Mouse (Mus musculus): ENCODE measurements around the gene Crhr1.

The Crhr1 gene

DNA sequence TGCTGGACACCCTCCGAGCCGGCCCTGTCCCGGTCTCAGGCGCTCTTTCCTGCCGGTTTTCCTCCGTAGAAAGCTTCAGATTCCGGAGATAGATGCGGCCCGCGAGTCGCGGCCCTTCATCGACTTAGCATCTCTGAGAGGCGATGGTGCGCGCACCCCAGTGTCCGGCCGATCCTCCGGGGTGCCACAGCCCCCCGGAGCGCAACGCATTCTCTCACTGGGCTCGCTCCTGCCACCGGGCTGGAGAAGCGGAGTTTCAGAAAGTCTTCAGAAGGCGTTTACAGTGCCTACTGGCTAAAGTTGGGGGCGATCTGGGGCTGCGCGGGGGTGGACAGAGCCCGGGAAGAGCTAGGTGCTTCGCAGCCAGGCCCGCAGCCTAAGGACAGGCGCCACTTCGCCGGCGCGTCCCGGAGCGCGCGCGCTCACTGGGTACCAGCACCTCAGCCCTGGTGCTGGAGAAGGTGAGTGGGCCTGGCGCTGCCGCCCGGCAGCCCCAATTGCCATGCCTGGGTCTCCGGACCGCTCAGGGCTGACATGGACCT, 858 bp downstream of the Crhr1 start:
- peak in 1 of 2 experiments; percentile 35 for DNase-seq (ENCODE audit: inconsistent age in 2 of 2, low spot score in 1 of 2)

DNA sequence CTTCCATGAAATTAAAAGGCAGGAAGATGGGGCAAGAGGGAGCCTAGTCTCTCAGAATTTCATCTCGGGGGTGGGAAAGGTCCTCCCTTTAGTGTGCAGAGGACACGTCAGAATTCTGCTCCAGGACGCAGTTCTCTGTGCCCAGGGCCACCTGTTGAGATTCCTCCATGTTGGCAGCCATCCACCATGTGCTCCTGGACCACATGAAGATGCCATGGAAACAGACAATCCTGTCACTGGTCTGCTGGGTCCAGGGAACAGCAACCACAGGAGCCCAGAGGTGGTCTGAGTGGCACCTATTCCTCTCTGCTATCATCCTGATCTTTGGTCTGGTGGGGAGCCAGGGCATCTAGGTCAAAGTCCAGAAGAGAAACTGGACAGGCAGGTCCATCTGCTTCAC, 6.3 kb downstream of the Crhr1 start:
- no peak for DNase-seq (ENCODE audit: inconsistent age in 2 of 2, low spot score in 1 of 2)

DNA sequence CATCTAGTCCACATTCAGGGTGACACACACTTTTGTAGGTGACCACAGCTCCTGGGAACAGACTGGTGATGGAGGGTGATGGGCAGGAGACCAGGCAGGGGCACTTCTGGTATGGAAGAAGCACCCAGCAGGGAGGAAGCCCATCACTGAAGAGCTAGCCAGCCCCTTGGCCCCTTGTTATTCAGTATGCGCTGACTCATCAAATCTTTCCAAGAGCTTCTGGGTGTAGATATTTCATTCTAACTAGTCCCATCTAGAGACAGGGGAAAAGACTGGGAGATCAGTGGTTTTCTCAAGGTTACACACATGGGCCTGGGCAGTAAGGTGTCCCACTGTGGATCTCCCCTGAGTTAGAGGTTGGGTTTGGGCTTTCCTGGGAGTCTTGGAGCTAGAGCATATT, 12.3 kb downstream of the Crhr1 start:
- DNase-seq (ENCODE audit: inconsistent age in 2 of 2, low spot score in 1 of 2), result no peak

DNA sequence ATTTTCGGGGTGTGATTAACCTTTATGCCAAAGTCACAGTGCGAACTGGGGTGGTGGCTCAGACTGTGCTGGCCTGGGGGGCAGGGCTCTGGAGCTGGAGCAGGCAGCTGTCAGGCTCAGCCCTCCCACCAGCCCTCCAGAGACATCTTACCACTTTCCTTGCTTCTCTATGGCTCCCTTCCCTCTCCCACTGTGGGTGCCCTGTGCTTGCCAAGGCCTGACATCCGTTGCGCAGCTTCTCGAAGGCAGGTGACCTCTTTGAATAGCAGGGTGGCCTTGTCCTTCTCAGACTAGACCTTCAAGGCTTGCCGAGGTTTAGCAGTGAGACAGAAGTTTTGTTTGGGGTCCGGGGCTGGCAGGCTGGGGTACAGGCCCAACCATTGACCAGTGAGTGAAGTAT, 16.1 kb downstream of the Crhr1 start:
- DNase-seq (ENCODE audit: inconsistent age in 2 of 2, low spot score in 1 of 2), result peak in 1 of 2 experiments; percentile 58

DNA sequence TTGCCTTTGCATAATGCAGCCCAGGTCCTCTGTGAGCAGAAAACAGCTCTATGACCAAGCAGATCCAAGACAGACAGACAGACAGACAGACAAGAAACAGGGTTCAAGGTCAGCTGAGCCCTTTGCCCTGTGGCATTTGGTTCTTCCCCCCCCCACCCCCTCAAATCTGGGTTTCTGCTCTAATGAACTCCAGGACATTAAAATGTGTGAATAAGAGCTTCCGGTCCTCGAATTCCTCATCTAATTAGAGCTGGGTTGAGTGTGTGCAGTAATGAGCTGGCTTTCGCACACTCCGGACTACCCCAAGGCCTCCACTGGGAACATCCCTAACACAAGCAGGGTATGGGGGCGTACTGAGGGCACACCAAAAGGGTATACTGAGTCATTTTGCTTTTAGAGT, 18.3 kb downstream of the Crhr1 start:
- DNase-seq (ENCODE audit: inconsistent age in 2 of 2, low spot score in 1 of 2), result no peak

DNA sequence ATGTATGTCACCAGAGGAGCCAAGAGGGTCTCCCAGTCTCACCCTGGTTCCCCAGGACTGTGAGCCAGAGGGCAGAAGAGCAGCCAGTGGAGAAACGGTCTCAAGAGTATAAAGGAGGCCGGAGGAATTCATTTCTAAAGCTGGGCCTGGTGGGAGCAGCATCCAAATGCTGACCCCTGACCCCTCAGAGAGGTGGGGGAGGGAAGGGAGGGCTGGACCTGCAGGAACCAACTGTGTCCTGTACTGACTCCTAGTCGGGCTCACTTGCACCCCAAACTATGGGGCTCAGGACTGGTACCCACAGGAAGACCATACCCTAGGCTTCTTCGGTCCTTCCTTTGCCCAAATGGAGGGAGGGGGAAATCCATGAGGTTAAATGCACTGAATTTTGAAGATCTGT, 21.7 kb downstream of the Crhr1 start:
- no peak for DNase-seq (ENCODE audit: inconsistent age in 2 of 2, low spot score in 1 of 2)

DNA sequence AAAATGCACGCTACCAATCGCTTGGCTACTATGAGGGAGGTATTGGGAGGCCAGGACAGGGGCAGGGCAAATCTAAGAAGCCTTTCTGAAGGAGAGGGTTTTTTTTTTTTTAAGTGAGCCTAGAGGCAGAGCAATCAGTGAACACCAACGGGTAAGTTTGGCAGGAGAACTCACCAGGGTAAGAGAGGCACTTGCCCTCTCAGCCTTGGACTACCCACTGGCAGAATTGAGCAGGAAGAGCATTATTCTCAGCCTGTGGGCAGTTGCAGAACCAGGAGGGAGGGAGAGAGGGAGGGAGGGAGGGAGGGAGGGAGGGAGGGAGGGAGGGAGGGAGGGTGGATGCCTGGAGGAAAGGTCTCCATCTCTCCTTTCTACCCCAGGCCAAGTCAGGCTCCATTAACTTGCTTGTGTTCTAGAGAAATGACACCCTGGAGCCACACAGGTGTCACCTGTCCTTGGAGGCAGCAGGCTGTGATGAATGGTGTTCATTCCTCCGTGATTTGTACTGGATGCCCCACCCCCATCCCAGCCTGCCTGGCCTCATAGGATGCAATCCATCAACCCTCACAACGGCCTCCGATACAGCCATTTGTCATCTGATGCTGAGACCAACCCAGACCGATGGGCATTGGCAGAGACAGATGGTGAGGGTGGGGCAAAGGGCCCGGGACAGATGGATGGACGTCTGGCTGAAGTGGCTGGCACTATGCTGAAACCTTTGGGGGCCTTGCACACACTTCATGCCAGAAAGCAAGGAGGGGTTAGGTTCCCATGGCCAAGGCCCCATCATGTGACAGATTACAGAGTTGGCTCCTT, 22.4 kb downstream of the Crhr1 start:
- no peak for DNase-seq (ENCODE audit: inconsistent age in 2 of 2, low spot score in 1 of 2)

DNA sequence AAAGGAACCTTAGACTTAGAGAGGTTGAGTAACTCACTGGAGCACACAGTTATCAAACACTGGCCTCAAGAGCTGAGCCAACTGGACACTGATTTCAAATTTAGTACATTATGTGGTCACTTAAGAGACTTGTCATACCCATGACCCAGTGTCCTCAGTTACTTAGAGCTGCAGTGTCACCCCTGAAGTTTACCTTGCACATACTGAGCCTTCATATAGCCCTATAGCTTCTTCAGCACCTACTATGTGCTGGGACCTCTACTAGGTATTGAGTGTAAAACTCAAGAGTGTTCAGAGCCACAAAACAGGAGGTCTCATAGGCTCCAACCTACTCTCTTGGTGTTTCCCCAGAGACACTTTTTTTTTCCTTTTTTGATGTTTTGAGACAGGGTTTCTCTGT, 23.2 kb downstream of the Crhr1 start:
- no peak for DNase-seq (ENCODE audit: inconsistent age in 2 of 2, low spot score in 1 of 2)

DNA sequence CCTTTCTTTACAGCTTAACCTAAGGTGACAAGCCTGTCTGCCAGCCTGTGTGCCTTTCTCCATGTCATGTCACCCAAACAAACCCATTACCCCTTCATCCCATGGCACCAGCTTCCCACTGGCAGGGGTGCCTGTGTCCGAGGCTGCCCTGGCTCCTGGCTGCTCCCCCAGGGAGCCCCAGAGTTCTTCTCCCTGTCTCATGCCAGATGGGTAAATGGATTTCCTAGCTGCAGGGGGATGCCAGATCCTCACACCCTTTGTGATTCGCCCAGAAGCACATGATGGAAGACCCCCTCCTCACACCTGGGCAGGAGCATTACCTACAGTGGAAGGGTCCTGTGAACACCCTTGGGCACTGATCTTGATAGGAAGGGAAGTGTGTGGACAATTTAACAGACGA, 23.7 kb downstream of the Crhr1 start:
- no peak for DNase-seq (ENCODE audit: inconsistent age in 2 of 2, low spot score in 1 of 2)

DNA sequence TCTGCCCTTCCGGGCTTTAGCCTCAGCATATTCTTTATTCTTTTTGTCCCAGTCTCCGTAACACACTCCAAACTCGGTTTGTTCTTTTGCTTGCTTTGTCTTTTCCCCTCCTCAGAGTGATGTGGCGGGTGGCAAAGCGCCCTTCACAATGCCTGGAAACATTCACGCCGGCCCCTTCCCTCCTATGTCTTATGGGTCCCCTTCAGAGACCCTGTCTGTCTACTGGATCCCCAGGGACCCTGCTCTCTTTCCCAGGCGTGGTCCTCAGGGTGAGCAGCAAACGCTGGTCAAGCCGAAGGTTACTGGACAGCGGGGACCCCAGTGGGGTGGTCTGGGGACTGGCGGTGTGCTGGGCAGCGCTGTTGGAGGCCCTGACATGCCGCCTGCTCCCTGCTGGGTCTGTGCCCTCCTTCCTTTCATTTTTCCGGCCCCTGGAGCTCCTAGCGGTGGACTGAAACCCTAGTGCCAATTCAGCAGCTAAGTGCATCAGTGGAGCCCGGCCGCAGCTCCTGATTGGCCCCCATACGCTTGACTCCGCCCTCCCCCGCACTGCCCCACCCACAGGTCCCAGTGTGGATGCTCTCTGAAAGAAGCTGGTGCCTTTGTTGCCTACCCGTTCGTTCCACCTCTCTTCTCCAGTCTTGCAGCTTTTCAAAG, 25.1 kb downstream of the Crhr1 start:
- DNase-seq (ENCODE audit: inconsistent age in 2 of 2, low spot score in 1 of 2), result peak; percentile 67 to 86

DNA sequence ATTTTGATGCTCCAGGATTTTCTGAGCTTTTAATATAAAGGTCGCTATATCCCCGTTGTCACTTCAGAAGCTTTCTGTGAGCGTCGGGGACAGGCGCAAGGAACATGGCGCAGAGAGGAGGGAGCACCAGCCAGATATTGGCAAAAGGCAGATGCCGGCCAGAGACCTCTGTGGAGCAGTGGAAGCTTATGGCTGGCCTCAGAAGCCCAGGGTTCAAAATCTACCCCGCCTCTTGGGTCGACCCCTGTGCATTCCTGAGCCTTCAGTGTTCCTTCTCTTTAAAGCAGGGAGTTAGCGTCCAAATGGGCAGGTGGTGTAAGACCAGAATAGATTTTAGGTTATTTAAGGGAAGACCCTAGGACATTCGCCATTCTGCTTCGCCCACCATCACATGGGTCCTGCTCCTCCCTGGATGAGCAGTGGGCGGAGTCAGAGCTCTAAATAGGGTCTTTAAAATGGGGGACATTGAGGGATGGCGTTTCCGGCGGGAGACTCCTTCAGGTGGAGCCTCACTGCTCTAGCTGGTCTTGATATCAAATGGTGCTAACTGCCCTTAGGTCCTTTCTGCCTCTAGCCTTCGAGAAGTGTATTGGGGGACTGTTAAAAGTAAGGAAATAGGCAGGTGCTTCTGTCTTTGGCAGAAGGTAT, 25.7 kb downstream of the Crhr1 start:
- DNase-seq (ENCODE audit: inconsistent age in 2 of 2, low spot score in 1 of 2), result no peak

DNA sequence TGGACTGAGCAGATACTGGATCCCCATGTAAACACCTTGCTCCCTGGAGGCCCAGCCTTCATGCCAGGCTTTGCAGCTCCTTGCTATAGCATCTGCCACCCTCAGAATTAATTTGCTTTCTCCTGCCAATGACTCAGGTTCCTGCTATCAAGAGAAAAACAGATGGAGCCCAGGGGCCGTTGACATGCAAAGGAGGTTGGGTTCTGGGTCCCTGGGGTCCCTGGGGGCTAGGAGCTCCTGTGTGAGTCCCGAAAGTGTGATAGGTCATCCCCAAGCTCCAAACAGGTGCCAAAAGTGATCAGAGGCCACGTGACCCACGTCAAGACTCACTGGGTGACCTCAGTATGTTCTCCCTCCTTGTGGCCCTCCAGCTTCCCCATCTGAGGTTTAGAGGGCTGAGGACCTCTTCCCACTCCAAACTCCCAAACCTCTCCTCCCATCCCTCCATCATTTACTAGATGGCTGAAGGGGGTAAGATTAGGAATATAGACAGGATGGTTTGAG, 27.2 kb downstream of the Crhr1 start:
- DNase-seq (ENCODE audit: inconsistent age in 2 of 2, low spot score in 1 of 2), result no peak

DNA sequence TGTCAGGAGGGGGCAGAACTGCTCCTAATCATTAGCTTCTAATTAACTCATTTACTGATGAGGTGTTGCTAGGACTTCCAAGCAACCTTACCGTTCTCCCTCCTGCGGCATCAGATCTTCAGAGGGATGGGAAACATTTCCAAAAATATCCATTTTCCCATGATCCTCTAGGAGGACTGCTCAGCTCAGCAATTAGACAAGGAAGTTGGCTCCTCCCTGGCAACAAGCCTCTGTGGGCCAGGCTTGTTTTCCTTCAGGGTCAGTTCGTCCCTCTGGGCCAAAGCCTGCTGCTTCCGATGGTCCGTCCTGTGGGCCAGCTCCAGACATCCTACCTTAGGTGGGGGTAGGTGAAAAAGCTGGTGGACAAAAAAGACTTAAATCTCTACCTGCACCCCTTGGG, 28.5 kb downstream of the Crhr1 start:
- no peak for DNase-seq (ENCODE audit: inconsistent age in 2 of 2, low spot score in 1 of 2)

DNA sequence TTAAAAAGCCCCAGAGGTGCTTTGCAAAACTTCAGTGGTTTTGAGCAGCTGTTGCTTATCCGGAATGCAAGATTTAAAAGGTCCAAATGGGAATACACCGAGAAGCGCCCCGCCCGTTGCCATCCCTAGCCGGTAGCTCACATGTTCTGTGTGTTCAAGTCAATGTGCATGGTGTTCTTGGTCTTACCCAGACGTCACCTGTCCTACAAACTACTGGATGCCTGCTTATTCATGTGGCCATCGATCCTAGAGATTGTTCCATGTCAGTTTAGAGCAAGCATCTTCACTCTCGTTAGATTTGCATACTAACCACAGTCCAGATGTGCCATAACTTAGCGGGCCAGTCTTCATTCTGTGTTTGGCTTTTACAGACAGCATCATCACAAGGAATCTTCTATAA, 31.6 kb downstream of the Crhr1 start:
- no peak for DNase-seq (ENCODE audit: inconsistent age in 2 of 2, low spot score in 1 of 2)

DNA sequence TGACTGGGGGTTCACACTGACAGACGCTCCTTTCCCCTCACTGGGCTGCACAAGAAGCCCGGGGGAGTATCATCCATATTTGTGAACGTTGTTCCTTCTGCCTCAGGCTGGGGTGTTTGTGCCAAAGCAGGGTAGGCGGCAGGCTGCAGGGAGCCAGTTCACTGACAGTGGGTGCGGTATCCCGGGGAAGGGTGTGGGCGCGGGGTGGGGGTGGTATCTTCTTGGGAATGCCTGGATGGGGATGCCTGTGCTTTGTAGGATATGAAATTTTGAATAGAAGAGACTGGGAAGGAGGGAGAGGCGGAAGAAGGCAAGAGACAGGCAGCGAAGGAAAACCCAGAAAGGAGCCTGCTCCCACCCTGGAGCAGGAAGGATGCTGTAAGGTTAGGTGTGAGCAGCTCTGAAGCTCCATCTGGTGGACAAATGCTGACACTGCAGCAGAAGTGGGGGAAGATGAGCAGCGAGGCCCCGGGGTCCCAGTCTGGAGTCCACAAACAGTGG, 38.7 kb downstream of the Crhr1 start:
- DNase-seq (ENCODE audit: inconsistent age in 2 of 2, low spot score in 1 of 2), result peak; percentile 46 to 85

DNA sequence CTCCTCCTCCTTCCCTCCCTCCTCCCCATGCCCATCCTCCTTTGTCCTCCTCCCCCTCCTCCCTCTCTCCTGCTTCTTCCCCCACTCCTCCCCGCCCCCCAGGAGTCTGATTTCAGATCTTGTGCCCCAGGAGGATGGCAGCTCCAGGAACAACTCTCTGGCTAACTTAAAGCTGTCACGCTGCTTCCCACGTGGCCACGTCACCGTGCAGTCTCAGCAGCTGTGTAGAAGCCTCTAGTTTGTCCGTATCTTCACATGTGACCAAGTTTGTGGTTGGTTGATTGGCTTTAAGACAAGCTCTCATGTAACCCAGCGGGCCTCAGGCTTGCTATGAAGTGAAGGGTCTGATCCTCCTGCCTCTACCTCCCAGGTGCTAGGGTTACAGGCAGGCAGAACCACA, 46.2 kb downstream of the Crhr1 start:
- no peak for DNase-seq (ENCODE audit: inconsistent age in 2 of 2, low spot score in 1 of 2)

DNA sequence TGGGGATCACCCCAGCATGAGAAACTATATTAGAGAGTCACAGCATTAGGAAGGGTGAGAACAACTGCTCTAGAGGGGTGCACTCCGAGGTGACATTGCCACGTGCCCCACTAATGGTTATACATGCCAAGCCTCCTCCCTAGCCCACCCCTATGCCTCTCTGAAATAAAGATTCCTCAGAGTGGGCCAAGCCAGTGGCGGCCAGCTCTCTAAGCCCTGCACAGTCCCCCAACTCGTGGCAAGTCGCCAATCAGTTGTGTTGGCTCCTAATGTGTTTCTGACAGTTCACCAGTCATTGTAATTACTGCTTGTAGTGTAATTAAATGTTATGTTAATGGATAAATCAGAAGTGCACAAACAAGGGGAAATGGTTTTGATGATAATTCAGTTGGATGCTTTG, 47.1 kb downstream of the Crhr1 start:
- DNase-seq (ENCODE audit: inconsistent age in 2 of 2, low spot score in 1 of 2), result no peak

DNA sequence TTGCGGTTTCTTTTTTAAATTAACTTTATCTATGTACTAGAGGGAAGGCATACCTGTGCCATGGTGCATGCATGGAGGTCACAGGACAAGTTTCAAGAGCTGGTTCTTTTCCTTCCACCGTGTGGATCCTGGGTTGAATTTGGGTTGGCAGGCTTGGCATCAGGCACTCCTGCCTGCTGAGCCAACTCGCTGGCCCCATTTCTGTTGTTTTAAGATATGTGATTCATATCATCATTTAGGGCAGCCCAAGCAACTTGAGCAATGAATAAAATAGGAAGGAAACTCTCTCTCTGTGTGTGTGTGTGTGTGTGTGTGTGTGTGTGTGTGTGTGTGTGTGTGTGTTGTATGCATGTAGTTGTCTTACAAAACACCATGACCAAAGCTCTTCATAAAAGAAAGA, 49.5 kb downstream of the Crhr1 start:
- DNase-seq (ENCODE audit: inconsistent age in 2 of 2, low spot score in 1 of 2), result no peak

DNA sequence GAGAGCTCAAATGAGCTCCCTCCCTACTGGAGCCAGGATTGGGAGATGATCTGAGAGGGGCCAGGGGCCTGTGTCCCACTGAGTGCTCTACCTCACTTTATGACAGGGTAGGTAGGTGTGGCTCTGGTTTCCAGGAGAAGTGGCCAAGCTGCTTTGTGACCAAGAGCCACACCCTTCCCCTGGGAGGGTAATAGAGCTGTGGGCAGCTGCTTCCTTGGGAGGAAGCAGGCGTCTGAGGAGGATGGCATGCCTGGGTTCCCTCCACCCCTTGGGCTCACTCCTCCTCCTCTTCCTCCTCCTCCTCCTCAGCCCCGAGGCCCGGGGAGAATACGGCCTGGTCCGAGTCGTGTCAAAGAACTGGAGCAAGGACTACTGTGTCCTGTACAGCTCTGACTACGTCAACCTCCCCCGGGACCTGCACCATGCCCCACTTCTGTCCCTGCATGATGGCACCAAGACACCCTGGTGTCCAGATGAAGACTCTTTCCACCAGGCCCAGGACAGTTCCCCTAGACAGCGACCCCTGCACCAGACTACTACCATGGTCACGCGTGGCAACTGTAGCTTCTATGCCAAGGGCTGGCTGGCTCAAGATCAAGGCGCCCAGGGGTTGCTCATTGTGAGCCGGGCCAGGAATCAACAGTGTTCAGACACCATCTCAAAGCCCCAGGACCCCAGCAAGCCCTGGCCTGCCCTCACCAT, 53.6 kb downstream of the Crhr1 start, which contains the start of gene Sppl2c:
Gene Sppl2c, plus strand, starts transcription at position 193 of the 702 bp plus-strand sequence.
- no peak for DNase-seq (ENCODE audit: inconsistent age in 2 of 2, low spot score in 1 of 2)

DNA sequence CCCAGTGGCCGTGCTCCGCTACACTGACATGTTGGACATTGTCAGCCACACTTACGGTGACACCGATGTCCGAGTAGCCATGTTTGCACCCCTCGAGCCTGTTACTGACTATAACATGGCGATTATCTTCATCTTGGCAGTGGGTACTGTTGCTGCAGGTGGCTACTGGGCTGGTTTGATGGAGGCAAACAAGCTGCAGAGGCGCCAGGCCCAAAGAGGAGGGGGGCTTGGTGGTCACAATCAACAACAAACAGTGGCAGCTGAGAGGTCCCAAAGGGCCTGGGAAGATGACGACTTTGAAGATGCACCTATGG, 54.1 kb downstream of the Crhr1 start:
- DNase-seq (ENCODE audit: inconsistent age in 2 of 2, low spot score in 1 of 2), result no peak

DNA sequence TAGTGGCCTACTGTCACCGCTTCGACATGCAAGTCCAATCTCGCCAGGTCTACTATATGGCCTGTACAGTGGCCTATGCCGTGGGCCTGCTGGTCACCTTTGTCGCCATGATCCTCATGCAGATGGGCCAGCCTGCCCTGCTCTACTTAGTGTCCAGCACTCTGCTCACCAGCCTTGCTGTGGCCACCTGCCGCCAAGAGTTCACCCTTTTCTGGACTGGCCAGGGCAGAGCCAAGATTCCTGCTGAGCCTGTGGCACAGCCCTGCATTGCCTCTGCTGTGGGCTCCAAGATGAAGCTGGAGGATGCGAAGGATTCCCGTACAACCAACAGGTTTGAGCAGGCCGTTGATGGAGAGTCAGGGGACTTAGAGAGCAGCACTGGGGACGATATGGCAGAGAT, 55.1 kb downstream of the Crhr1 start:
- no peak for DNase-seq (ENCODE audit: inconsistent age in 2 of 2, low spot score in 1 of 2)
